Comparison of ENCODE assay signal across 25 mouse cellular contexts in genomic region chr1:178552278-178552897, GRCm38 (mm10). TPM values are rescaled to one million over a fixed set of nuclear protein-coding genes. Genes with fewer than 3 reads are reported as not detected.
DNase-seq lines count a peak whose midpoint lies in the region; ATAC-seq and TF ChIP-seq lines count a peak whose summit lies in the region.
"Had no signal": no experiment of that assay in that cellular context is flagged by ENCODE, and none has a peak within 500 bp of the region (broad histone marks: within the 10 kb centered on the region; RNA-seq: fewer than 3 reads in every experiment).

No protein-coding gene starts in this region.

- H3K4me1 ChIP-seq in hindbrain, postnatal 0 days (ENCODE audit: insufficient read depth, low read length): no peaks in the 10 kb centered on the region
- peaks cover 24% of the 10 kb centered on the region for H3K4me1 ChIP-seq in hindbrain, embryonic 12.5 days
- H3K4me1 ChIP-seq in neural tube, embryonic 14.5 days (ENCODE audit: control insufficient read depth, insufficient read depth, low read length): no peaks in the 10 kb centered on the region; the same call in 1 of the 2 replicates
- H3K4me1 ChIP-seq: liver, embryonic 13.5 days had no signal

- no peaks in the 10 kb centered on the region for H3K36me3 ChIP-seq in hindbrain, postnatal 0 days (ENCODE audit: insufficient read depth, low read length)
- H3K36me3 ChIP-seq in hindbrain, embryonic 12.5 days: no peaks in the 10 kb centered on the region
- H3K36me3 ChIP-seq in neural tube, embryonic 14.5 days (ENCODE audit: control insufficient read depth, insufficient read depth, low read length): no peaks in the 10 kb centered on the region
- no peaks in the 10 kb centered on the region for H3K36me3 ChIP-seq in myocyte (ENCODE audit: control insufficient read depth, insufficient read depth)
- H3K36me3 ChIP-seq: forebrain, embryonic 12.5 days; hindbrain, embryonic 10.5 days; liver, embryonic 13.5 days; midbrain, embryonic 12.5 days had no signal

- H3K27me3 ChIP-seq in hindbrain, postnatal 0 days (ENCODE audit: insufficient read depth, low read length): no peaks in the 10 kb centered on the region
- H3K27me3 ChIP-seq in hindbrain, embryonic 12.5 days: peaks cover 2% of the 10 kb centered on the region; the same call in 1 of the 2 replicates
- H3K27me3 ChIP-seq in neural tube, embryonic 14.5 days (ENCODE audit: control insufficient read depth, insufficient read depth, low read length): no peaks in the 10 kb centered on the region
- H3K27me3 ChIP-seq in myocyte (ENCODE audit: control insufficient read depth, insufficient read depth, insufficient read length): no peaks in the 10 kb centered on the region
- H3K27me3 ChIP-seq: embryonic facial prominence, embryonic 13.5 days; forebrain, embryonic 12.5 days; limb, embryonic 13.5 days; midbrain, embryonic 12.5 days had no signal

- no peak overlapping the region for H3K27ac ChIP-seq in hindbrain, postnatal 0 days
- no peak overlapping the region for H3K27ac ChIP-seq in hindbrain, embryonic 12.5 days
- H3K27ac ChIP-seq in neural tube, embryonic 14.5 days (ENCODE audit: low read depth, low read length): no peak overlapping the region
- H3K27ac ChIP-seq: forebrain, embryonic 12.5 days; gastrocnemius, adult 2 months; limb, embryonic 13.5 days; liver, embryonic 13.5 days; midbrain, embryonic 12.5 days had no signal

- no peak for TF ChIP-seq POLR2A in myocyte (IDR thresholded peaks at IDR 0.05; ENCODE audit: insufficient read length, low read depth)

- no peak overlapping the region for H3ac ChIP-seq in myocyte (ENCODE audit: control insufficient read depth, insufficient read length)

- 77% methylated on average over 6 of the region's 6 CpGs for WGBS in hindbrain, postnatal 0 days
- 89% methylated on average over 6 of the region's 6 CpGs for WGBS in hindbrain, embryonic 12.5 days
- 85% methylated on average over 6 of the region's 6 CpGs for WGBS in neural tube, embryonic 14.5 days

- no peak overlapping the region for H3K9ac ChIP-seq in hindbrain, postnatal 0 days (replicated peaks; ENCODE audit: low read length)
- no peak overlapping the region for H3K9ac ChIP-seq in hindbrain, embryonic 12.5 days
- no peak overlapping the region for H3K9ac ChIP-seq in neural tube, embryonic 14.5 days (replicated peaks; ENCODE audit: low read depth, low read length)
- H3K9ac ChIP-seq: embryonic facial prominence, embryonic 13.5 days; forebrain, embryonic 12.5 days; limb, embryonic 13.5 days; liver, embryonic 13.5 days; midbrain, embryonic 12.5 days had no signal

- 0 out of 2 replicates have a peak, but pooled peaks have one; percentile 32 for ATAC-seq in hindbrain, postnatal 0 days
- ATAC-seq in hindbrain, embryonic 12.5 days (ENCODE audit: low FRiP score): no peak
- peak; percentile 46; the same call in 1 of the 2 replicates for ATAC-seq in neural tube, embryonic 14.5 days (ENCODE audit: low read depth)
- ATAC-seq: intestine, postnatal 0 days had no signal

- no peak for TF ChIP-seq CTCF in hindbrain, postnatal 0 days (IDR thresholded peaks at IDR 0.05; ENCODE audit: low read depth)

- no peaks in the 10 kb centered on the region for H3K79me2 ChIP-seq in myocyte (ENCODE audit: control insufficient read depth, insufficient read depth)

- no peak overlapping the region for H3K4me3 ChIP-seq in hindbrain, postnatal 0 days (ENCODE audit: low read length)
- H3K4me3 ChIP-seq in hindbrain, embryonic 12.5 days: no peak overlapping the region
- H3K4me3 ChIP-seq in neural tube, embryonic 14.5 days (ENCODE audit: low read depth, low read length): no peak overlapping the region
- no peak overlapping the region for H3K4me3 ChIP-seq in myocyte
- H3K4me3 ChIP-seq: embryonic facial prominence, embryonic 13.5 days; erythroblast, embryonic 14.5 days; forebrain, embryonic 12.5 days; gastrocnemius, adult 2 months; hindbrain, embryonic 10.5 days; limb, embryonic 13.5 days; liver, embryonic 13.5 days; midbrain, embryonic 12.5 days had no signal

- H3K9me3 ChIP-seq in hindbrain, postnatal 0 days (ENCODE audit: low read length): no peaks in the 10 kb centered on the region
- no peaks in the 10 kb centered on the region for H3K9me3 ChIP-seq in hindbrain, embryonic 12.5 days (replicated peaks)
- no peaks in the 10 kb centered on the region for H3K9me3 ChIP-seq in neural tube, embryonic 14.5 days (ENCODE audit: control insufficient read depth, low read length)
- H3K9me3 ChIP-seq: embryonic facial prominence, embryonic 13.5 days; forebrain, embryonic 12.5 days; hindbrain, embryonic 10.5 days; limb, embryonic 13.5 days; liver, embryonic 13.5 days; midbrain, embryonic 12.5 days had no signal

- no peak overlapping the region for H3K4me2 ChIP-seq in hindbrain, postnatal 0 days (ENCODE audit: low read depth, low read length)
- no peak overlapping the region for H3K4me2 ChIP-seq in hindbrain, embryonic 12.5 days (replicated peaks)
- no peak overlapping the region for H3K4me2 ChIP-seq in neural tube, embryonic 14.5 days (ENCODE audit: low read depth, low read length)
- no peak overlapping the region for H3K4me2 ChIP-seq in myocyte (ENCODE audit: low read depth)
- H3K4me2 ChIP-seq: embryonic facial prominence, embryonic 13.5 days; forebrain, embryonic 12.5 days; liver, embryonic 13.5 days; midbrain, embryonic 12.5 days had no signal

- peak; percentile 86 for DNase-seq in heart, adult 11 months
- no peak for DNase-seq in heart, adult 9 months (ENCODE audit: low spot score in 2 of 2)
- no peak for DNase-seq in hindbrain, postnatal 0 days (ENCODE audit: low spot score)
- DNase-seq in neural tube, embryonic 10.5 days (ENCODE audit: extremely low spot score, low spot score): no peak
- DNase-seq in frontal cortex, postnatal 14 days (ENCODE audit: low spot score in 2 of 2): no peak
- DNase-seq: adrenal gland, postnatal 10 days; cerebellum, adult 8-10 months; cerebellum, postnatal 36 days; embryo, embryonic 11 days; gastrocnemius, adult 2 months; kidney, postnatal 10 days; liver, embryonic 13.5 days; lung, adult 2 months; lung, postnatal 14 days; thymus, postnatal 14 days had no signal

TF ChIP-seq in myocyte, 11 proteins besides CTCF, POLR2A, EP300 and RAD21:
- no peak for TF ChIP-seq REST (IDR thresholded peaks at IDR 0.05; ENCODE audit: insufficient read depth, insufficient read length)
- TF ChIP-seq SRF (IDR thresholded peaks at IDR 0.05; ENCODE audit: control insufficient read depth, insufficient read length, low read depth): no peak
- TF ChIP-seq MYOD1 (IDR thresholded peaks at IDR 0.05; ENCODE audit: control insufficient read depth in 1 of 3, insufficient read length in 2 of 3, low read depth in 2 of 3): peak in 2 of 3 experiments; percentile 7 to 43
- TF ChIP-seq MAX (IDR thresholded peaks at IDR 0.05; ENCODE audit: low read depth): no peak
- TF ChIP-seq USF1 (IDR thresholded peaks at IDR 0.05; ENCODE audit: low read depth): no peak
- TF ChIP-seq POLR2AphosphoS2 (IDR thresholded peaks at IDR 0.05; ENCODE audit: insufficient read length, low read depth): no peak
- TF ChIP-seq TCF12 (IDR thresholded peaks at IDR 0.05; ENCODE audit: insufficient read depth, poor library complexity, severe bottlenecking): no peak
- no peak for TF ChIP-seq TCF3 (IDR thresholded peaks at IDR 0.05; ENCODE audit: insufficient read length, low read depth)
- TF ChIP-seq MYOG (IDR thresholded peaks at IDR 0.05; ENCODE audit: control insufficient read depth in 1 of 3, insufficient read depth in 1 of 3, insufficient read length in 2 of 3, low read depth in 2 of 3): peak in 1 of 3 experiments; percentile 30
- TF ChIP-seq CEBPB (IDR thresholded peaks at IDR 0.05; ENCODE audit: insufficient read depth, poor library complexity, severe bottlenecking): no peak
- no peak for TF ChIP-seq E2F4 (IDR thresholded peaks at IDR 0.05; ENCODE audit: insufficient read depth)

RNA-seq across cellular contexts. Expression of gene Kif26b, which starts 23.5 kb away (rescaled TPM):
- total RNA-seq in hindbrain, postnatal 0 days (2014; rRNA removed): 59.7 and 60.5 TPM in 2 replicates
- 5.2 and 5.8 TPM in 2 replicates for polyA plus RNA-seq in hindbrain, postnatal 0 days (2015; fragmentation: Nextera tagmentation; extraction: Ambion mirVana)
- polyA plus RNA-seq in hindbrain, embryonic 12.5 days (2016; fragmentation: Nextera tagmentation; extraction: Ambion mirVana): 13.3 and 17.2 TPM in 2 replicates
- polyA plus RNA-seq in neural tube, embryonic 14.5 days (2014; fragmentation: Nextera tagmentation; extraction: Ambion mirVana): 18.5 and 18.8 TPM in 2 replicates
- polyA plus RNA-seq in myocyte (2012; fragmentation: generic; extraction: Trizol): 5.9 TPM
- polyA plus RNA-seq: erythroblast, embryonic 14.5 days had no signal
